Mouse (Mus musculus): ENCODE measurements around the gene Ddit4.

GRCm38 (mm10) chr10:59958458-59958857, 6.8 kb upstream of the Ddit4 start:
- no peak for TF ChIP-seq POLR2A (IDR thresholded peaks at IDR 0.05; ENCODE audit: insufficient read length, low read depth)
- no peak for TF ChIP-seq USF1 (IDR thresholded peaks at IDR 0.05; ENCODE audit: low read depth)
- TF ChIP-seq E2F4 (IDR thresholded peaks at IDR 0.05; ENCODE audit: insufficient read depth) = no peak
- TF ChIP-seq TCF12 (IDR thresholded peaks at IDR 0.05; ENCODE audit: insufficient read depth, poor library complexity, severe bottlenecking) = no peak
- no peak for TF ChIP-seq MAX (IDR thresholded peaks at IDR 0.05; ENCODE audit: low read depth)
- no peak for TF ChIP-seq MYOG (IDR thresholded peaks at IDR 0.05; ENCODE audit: control insufficient read depth in 1 of 3, insufficient read depth in 1 of 3, insufficient read length in 2 of 3, low read depth in 2 of 3)
- TF ChIP-seq POLR2AphosphoS2 (IDR thresholded peaks at IDR 0.05; ENCODE audit: insufficient read length, low read depth) = no peak
